Mouse (Mus musculus) urinary bladder, postnatal 14 days (tissue): ENCODE measurements at regions not wholly inside any gene's neighbourhood (a gene's known extent, or its start where the extent isn't known, plus 50 kb on each side); places are given as distances from the start of the nearest gene placed in this dataset.

Experiments
- DNase-seq: peaks from one replicate; pipeline ENCODE4 v3.0.0; 2021; ENCODE audit warnings: low spot score

GRCm38 (mm10) chr13:110540543-110541265, 145.9 kb downstream of the Plk2 start:
- DNase-seq, result no peak

GRCm38 (mm10) chr13:110541288-110542148, 146.7 kb downstream of the Plk2 start:
- DNase-seq, result no peak

- no peak for DNase-seq
Observed at GRCm38 (mm10) chr13:110542303-110543065, 147.6 kb downstream of the Plk2 start.

GRCm38 (mm10) chr13:110545454-110545853, 150.6 kb downstream of the Plk2 start:
- DNase-seq, result no peak

GRCm38 (mm10) chr13:110555529-110556319, 160.9 kb downstream of the Plk2 start:
- DNase-seq, result no peak

- no peak for DNase-seq
Observed at GRCm38 (mm10) chr13:110556355-110557095, 161.7 kb downstream of the Plk2 start.

GRCm38 (mm10) chr13:110557930-110558727, 163.3 kb downstream of the Plk2 start:
- DNase-seq, result no peak

GRCm38 (mm10) chr13:110560566-110560965, 165.7 kb downstream of the Plk2 start:
- DNase-seq, result no peak

- DNase-seq, result no peak
Observed at GRCm38 (mm10) chr13:110562499-110562898, 167.7 kb downstream of the Plk2 start.

- no peak for DNase-seq
Observed at GRCm38 (mm10) chr13:110562902-110563301, 168.1 kb downstream of the Plk2 start.

GRCm38 (mm10) chr13:110563967-110564366, 169.1 kb downstream of the Plk2 start:
- DNase-seq, result no peak

GRCm38 (mm10) chr13:110568482-110569179, 173.8 kb downstream of the Plk2 start:
- DNase-seq, result no peak

- no peak for DNase-seq
Observed at GRCm38 (mm10) chr13:110569180-110569512, 174.3 kb downstream of the Plk2 start.

GRCm38 (mm10) chr13:110570386-110570785, 175.5 kb downstream of the Plk2 start:
- no peak for DNase-seq

GRCm38 (mm10) chr13:110573360-110574065, 178.7 kb downstream of the Plk2 start:
- no peak for DNase-seq

- no peak for DNase-seq
Observed at GRCm38 (mm10) chr13:110574764-110575471, 180.1 kb downstream of the Plk2 start.

- no peak for DNase-seq
Observed at GRCm38 (mm10) chr13:110578159-110578558, 183.3 kb downstream of the Plk2 start.

GRCm38 (mm10) chr13:110580166-110580565, 185.3 kb downstream of the Plk2 start:
- no peak for DNase-seq
